Mouse (Mus musculus) midbrain, embryonic 11.5 days (tissue): ENCODE measurements around the gene Poln. TPM values are rescaled to one million over a fixed set of nuclear protein-coding genes. Genes with fewer than 3 reads are reported as not detected.

Experiments used
- ATAC-seq: fragments of 200-750 bp; cut with Nextera tagmentation; 2 replicates; pipeline ENCODE4 v1.8.0; 2017; ENCODE audit warnings: moderate TSS enrichment, moderate library complexity; ENCODE audit not compliant: low FRiP score
- DNase-seq: peaks from one replicate; pipeline ENCODE4 v3.0.0; 2015; ENCODE audit warnings: low spot score; ENCODE audit errors: missing footprints
- H3K27ac ChIP-seq: fragments of 300-500 bp; sonication (generic); 2 replicates; pipeline ENCODE4 v1.5.1; 2014; ENCODE audit warnings: low read depth, low read length
- H3K27me3 ChIP-seq: fragments of 300-500 bp; sonication (generic); 2 replicates; pipeline ENCODE4 v1.6.1; 2014; ENCODE audit warnings: mild to moderate bottlenecking, low read length, moderate library complexity, mixed read lengths; ENCODE audit not compliant: control insufficient read depth, insufficient read depth
- H3K36me3 ChIP-seq: fragments of 300-500 bp; sonication (generic); 2 replicates; pipeline ENCODE4 v1.6.1; 2014; ENCODE audit warnings: mild to moderate bottlenecking, low read length, moderate library complexity, mixed read lengths; ENCODE audit not compliant: control insufficient read depth, insufficient read depth
- H3K4me1 ChIP-seq: fragments of 300-500 bp; sonication (generic); 2 replicates; pipeline ENCODE4 v1.6.1; 2014; ENCODE audit warnings: low read length; ENCODE audit not compliant: control insufficient read depth, insufficient read depth
- H3K4me2 ChIP-seq: fragments of 300-500 bp; sonication (generic); 2 replicates; pipeline ENCODE4 v1.6.1; 2014; ENCODE audit warnings: mild to moderate bottlenecking, moderate library complexity
- H3K4me3 ChIP-seq: fragments of 300-500 bp; sonication (generic); 2 replicates; pipeline ENCODE4 v1.5.1; 2014; ENCODE audit warnings: low read depth, low read length
- H3K9ac ChIP-seq: fragments of 300-500 bp; sonication (generic); 2 replicates; pipeline ENCODE4 v1.6.1; 2014; ENCODE audit warnings: low read length
- H3K9me3 ChIP-seq: fragments of 300-500 bp; sonication (generic); 2 replicates; pipeline ENCODE4 v1.6.1; 2016; ENCODE audit warnings: low read length; ENCODE audit not compliant: control insufficient read depth
- WGBS: fragments of 180-500 bp; shearing (Covaris S2); extraction: QIAGEN DNeasy Blood & Tissue Kit; methylation state at CpG from one replicate; pipeline ENCODE4 v1.1.7; 2014; 5-methylcytosine and 5-hydroxymethylcytosine counted together
- polyA plus RNA-seq: library from polyadenylated mRNA; unstranded; fragments of >200 nt; fragmentation: Nextera tagmentation; extraction: Ambion mirVana; gene quantifications from 2 replicates; pipeline ENCODE4 v1.2.1, GENCODE M21; 2014

The Poln gene
- polyA plus RNA-seq, 1 experiment from 2014 or later, result 0.40 TPM

- H3K9ac ChIP-seq, result no peak overlapping the region
- no peak overlapping the region for H3K4me2 ChIP-seq
- ATAC-seq (no peak), DNase-seq (no peak)
- no peaks in the 10 kb centered on the region for H3K36me3 ChIP-seq
- no peak overlapping the region for H3K27ac ChIP-seq
- H3K9me3 ChIP-seq, result no peaks in the 10 kb centered on the region
- no peaks in the 10 kb centered on the region for H3K27me3 ChIP-seq
- H3K4me1 ChIP-seq, result peaks cover 12% of the 10 kb centered on the region
- WGBS, result 78% methylated on average over 4 of the region's 5 CpGs
- no peak overlapping the region for H3K4me3 ChIP-seq
These were observed 14.1 kb upstream of the Poln start for GRCm38 (mm10) chr5:34183156-34183880.

- H3K4me3 ChIP-seq, result no peak overlapping the region
- no peaks in the 10 kb centered on the region for H3K36me3 ChIP-seq
- H3K4me2 ChIP-seq, result no peak overlapping the region
- no peaks in the 10 kb centered on the region for H3K27me3 ChIP-seq
- H3K27ac ChIP-seq, result no peak overlapping the region
- 78% methylated on average over 3 of the region's 3 CpGs for WGBS
- H3K9me3 ChIP-seq, result no peaks in the 10 kb centered on the region
- DNase-seq, result no peak
- H3K4me1 ChIP-seq, result peaks cover 10% of the 10 kb centered on the region
- ATAC-seq, result no peak
- no peak overlapping the region for H3K9ac ChIP-seq
These were observed 13.2 kb upstream of the Poln start for GRCm38 (mm10) chr5:34182486-34182885.

- ATAC-seq (no peak), DNase-seq (no peak)
- no peaks in the 10 kb centered on the region for H3K4me1 ChIP-seq
- H3K4me3 ChIP-seq, result no peak overlapping the region
- no peaks in the 10 kb centered on the region for H3K36me3 ChIP-seq
- no peak overlapping the region for H3K9ac ChIP-seq
- WGBS, result 93% methylated on average over 4 of the region's 4 CpGs
- H3K27ac ChIP-seq, result no peak overlapping the region
- no peak overlapping the region for H3K4me2 ChIP-seq
- H3K9me3 ChIP-seq, result no peaks in the 10 kb centered on the region
- H3K27me3 ChIP-seq, result no peaks in the 10 kb centered on the region
These were observed 8.6 kb upstream of the Poln start for GRCm38 (mm10) chr5:34177821-34178220.

- ATAC-seq, result no peak
- no peak overlapping the region for H3K9ac ChIP-seq
- H3K4me1 ChIP-seq, result no peaks in the 10 kb centered on the region
- no peaks in the 10 kb centered on the region for H3K27me3 ChIP-seq
- no peaks in the 10 kb centered on the region for H3K36me3 ChIP-seq
- no peaks in the 10 kb centered on the region for H3K9me3 ChIP-seq
- H3K4me2 ChIP-seq, result no peak overlapping the region
- no peak overlapping the region for H3K27ac ChIP-seq
- no peak overlapping the region for H3K4me3 ChIP-seq
- 86% methylated on average over 2 of the region's 2 CpGs for WGBS
- no peak for DNase-seq
These were observed 7.8 kb upstream of the Poln start for GRCm38 (mm10) chr5:34177091-34177490.

- Histone ChIP-seq H3K4me3 (no peak overlapping the region), H3K36me3 (no peaks in the 10 kb centered on the region), H3K4me2 (no peak overlapping the region), H3K27me3 (no peaks in the 10 kb centered on the region), H3K9me3 (no peaks in the 10 kb centered on the region), H3K27ac (no peak overlapping the region), H3K4me1 (no peaks in the 10 kb centered on the region), H3K9ac (no peak overlapping the region)
- 65% methylated on average over 10 of the region's 10 CpGs for WGBS
- DNase-seq (no peak), ATAC-seq (no peak)
These were observed 7.4 kb upstream of the Poln start for GRCm38 (mm10) chr5:34176691-34177090.

- WGBS, result 26% methylated on average over 5 of the region's 5 CpGs
- no peak for ATAC-seq
- Histone ChIP-seq H3K27ac (no peak overlapping the region), H3K4me1 (no peaks in the 10 kb centered on the region), H3K9ac (no peak overlapping the region), H3K9me3 (no peaks in the 10 kb centered on the region), H3K27me3 (no peaks in the 10 kb centered on the region), H3K4me2 (no peak overlapping the region), H3K4me3 (no peak overlapping the region), H3K36me3 (no peaks in the 10 kb centered on the region)
- DNase-seq, result no peak
These were observed 6.1 kb upstream of the Poln start for GRCm38 (mm10) chr5:34175403-34175694.

GRCm38 (mm10) chr5:34174550-34175402 is 5.5 kb upstream of the Poln start:
- Histone ChIP-seq H3K9ac (no peak overlapping the region), H3K27ac (no peak overlapping the region), H3K36me3 (no peaks in the 10 kb centered on the region), H3K4me2 (no peak overlapping the region), H3K4me3 (no peak overlapping the region), H3K9me3 (no peaks in the 10 kb centered on the region), H3K27me3 (no peaks in the 10 kb centered on the region), H3K4me1 (no peaks in the 10 kb centered on the region)
- 73% methylated on average over 5 of the region's 5 CpGs for WGBS
- ATAC-seq, result no peak
- no peak for DNase-seq

GRCm38 (mm10) chr5:34174021-34174420 is 4.8 kb upstream of the Poln start:
- Histone ChIP-seq H3K4me3 (no peak overlapping the region), H3K4me2 (no peak overlapping the region), H3K27ac (no peak overlapping the region), H3K36me3 (no peaks in the 10 kb centered on the region), H3K9ac (no peak overlapping the region), H3K9me3 (no peaks in the 10 kb centered on the region), H3K27me3 (no peaks in the 10 kb centered on the region), H3K4me1 (no peaks in the 10 kb centered on the region)
- no peak for DNase-seq
- no peak for ATAC-seq
- 72% methylated on average over 2 of the region's 2 CpGs for WGBS

GRCm38 (mm10) chr5:34170726-34171125 is 1.5 kb upstream of the Poln start:
- Histone ChIP-seq H3K27ac (no peak overlapping the region), H3K4me1 (peaks cover 7% of the 10 kb centered on the region; the same call in 1 of the 2 replicates), H3K27me3 (no peaks in the 10 kb centered on the region), H3K4me2 (no peak overlapping the region), H3K36me3 (no peaks in the 10 kb centered on the region), H3K9me3 (no peaks in the 10 kb centered on the region), H3K9ac (no peak overlapping the region), H3K4me3 (no peak overlapping the region)
- DNase-seq, result no peak
- 84% methylated on average over 4 of the region's 4 CpGs for WGBS
- ATAC-seq, result no peak
